Mouse (Mus musculus) limb, embryonic 12.5 days (tissue): ENCODE measurements at regions not wholly inside any gene's neighbourhood (a gene's known extent, or its start where the extent isn't known, plus 50 kb on each side); places are given as distances from the start of the nearest gene placed in this dataset.

Source experiments
- ATAC-seq: fragments of 200-750 bp; cut with Nextera tagmentation; 2 replicates; pipeline ENCODE4 v1.8.0; 2017; ENCODE audit warnings: low read depth, moderate TSS enrichment; ENCODE audit not compliant: insufficient number of reproducible peaks, insufficient read depth, low FRiP score, low TSS enrichment
- H3K27ac ChIP-seq: fragments of 300-500 bp; sonication (generic); 2 replicates; pipeline ENCODE4 v1.5.1; 2016; ENCODE audit warnings: mild to moderate bottlenecking, moderate library complexity
- H3K27me3 ChIP-seq: fragments of 300-500 bp; sonication (generic); 2 replicates; pipeline ENCODE4 v1.6.1; 2016; ENCODE audit warnings: mild to moderate bottlenecking, moderate library complexity
- H3K36me3 ChIP-seq: fragments of 300-500 bp; sonication (generic); 2 replicates; pipeline ENCODE4 v1.6.1; 2016; ENCODE audit warnings: mild to moderate bottlenecking, moderate library complexity
- H3K4me1 ChIP-seq: fragments of 300-500 bp; sonication (generic); replicated peaks from 2 replicates; pipeline ENCODE4 v1.6.1; 2016
- H3K4me2 ChIP-seq: fragments of 300-500 bp; sonication (generic); 2 replicates; pipeline ENCODE4 v1.6.1; 2016; ENCODE audit warnings: mild to moderate bottlenecking, moderate library complexity
- H3K4me3 ChIP-seq: fragments of 300-500 bp; sonication (generic); replicated peaks from 2 replicates; pipeline ENCODE4 v1.5.1; 2016; ENCODE audit warnings: mild to moderate bottlenecking
- H3K9ac ChIP-seq: fragments of 300-500 bp; sonication (generic); replicated peaks from 2 replicates; pipeline ENCODE4 v1.6.1; 2016; ENCODE audit warnings: mild to moderate bottlenecking, moderate library complexity
- H3K9me3 ChIP-seq: fragments of 300-500 bp; sonication (generic); 2 replicates; pipeline ENCODE4 v1.6.1; 2016; ENCODE audit warnings: mild to moderate bottlenecking, moderate library complexity
- WGBS: fragments of 180-500 bp; shearing (Covaris S2); methylation state at CpG from one replicate; pipeline ENCODE4 v1.1.7; 2016; 5-methylcytosine and 5-hydroxymethylcytosine counted together

DNA sequence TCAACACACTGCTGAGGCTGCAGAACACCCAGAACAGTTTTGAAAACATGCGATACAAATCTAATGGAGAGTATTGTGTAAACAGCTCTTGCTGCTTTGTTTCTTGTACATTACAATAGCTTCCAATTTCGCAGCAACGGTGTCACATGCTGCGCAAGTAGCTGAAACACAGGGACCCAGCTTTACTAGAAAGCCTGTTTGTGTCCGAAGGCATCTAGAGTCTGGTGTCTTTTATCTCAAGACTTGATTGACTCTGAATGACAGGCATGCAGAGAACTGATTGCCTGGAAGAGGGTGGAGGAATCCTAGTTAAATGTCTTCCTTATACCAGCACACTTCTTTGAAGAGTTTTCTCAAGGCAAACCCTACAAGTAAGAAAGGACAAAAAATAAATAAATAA lies 66.1 kb upstream of the Fgf10 start:
- no peaks in the 10 kb centered on the region for H3K9me3 ChIP-seq
- H3K36me3 ChIP-seq: no peaks in the 10 kb centered on the region
- no peak overlapping the region for H3K27ac ChIP-seq
- H3K4me3 ChIP-seq: no peak overlapping the region
- H3K4me2 ChIP-seq: no peak overlapping the region
- 66% methylated on average over 5 of the region's 5 CpGs for WGBS
- no peak overlapping the region for H3K9ac ChIP-seq
- no peak for ATAC-seq
- H3K4me1 ChIP-seq: no peaks in the 10 kb centered on the region
- H3K27me3 ChIP-seq: no peaks in the 10 kb centered on the region

DNA sequence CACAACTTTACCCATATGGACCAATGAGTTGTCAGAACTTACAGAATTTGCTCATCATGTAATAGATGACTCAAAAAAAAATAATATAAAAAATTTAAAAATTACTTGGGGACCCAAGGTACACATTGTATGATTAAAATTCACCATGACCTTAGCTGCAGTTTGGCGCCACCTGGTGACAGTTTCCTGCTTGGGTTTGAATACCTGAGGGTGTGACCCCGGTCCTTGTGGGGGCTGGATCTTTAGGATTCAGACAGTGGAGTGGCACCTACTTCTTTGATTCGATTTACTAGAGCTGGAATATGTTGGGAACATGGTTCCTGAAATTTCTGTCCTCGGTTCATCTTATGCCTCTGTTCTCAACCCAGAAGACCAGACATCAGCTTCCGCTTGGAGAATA lies 72.7 kb upstream of the Fgf10 start:
- ATAC-seq: no peak
- Histone ChIP-seq H3K27me3 (no peaks in the 10 kb centered on the region), H3K27ac (no peak overlapping the region), H3K9ac (no peak overlapping the region), H3K36me3 (no peaks in the 10 kb centered on the region), H3K9me3 (no peaks in the 10 kb centered on the region), H3K4me1 (no peaks in the 10 kb centered on the region; the same call in 1 of the 2 replicates), H3K4me2 (no peak overlapping the region), H3K4me3 (no peak overlapping the region)
- WGBS: 72% methylated on average over 5 of the region's 5 CpGs

DNA sequence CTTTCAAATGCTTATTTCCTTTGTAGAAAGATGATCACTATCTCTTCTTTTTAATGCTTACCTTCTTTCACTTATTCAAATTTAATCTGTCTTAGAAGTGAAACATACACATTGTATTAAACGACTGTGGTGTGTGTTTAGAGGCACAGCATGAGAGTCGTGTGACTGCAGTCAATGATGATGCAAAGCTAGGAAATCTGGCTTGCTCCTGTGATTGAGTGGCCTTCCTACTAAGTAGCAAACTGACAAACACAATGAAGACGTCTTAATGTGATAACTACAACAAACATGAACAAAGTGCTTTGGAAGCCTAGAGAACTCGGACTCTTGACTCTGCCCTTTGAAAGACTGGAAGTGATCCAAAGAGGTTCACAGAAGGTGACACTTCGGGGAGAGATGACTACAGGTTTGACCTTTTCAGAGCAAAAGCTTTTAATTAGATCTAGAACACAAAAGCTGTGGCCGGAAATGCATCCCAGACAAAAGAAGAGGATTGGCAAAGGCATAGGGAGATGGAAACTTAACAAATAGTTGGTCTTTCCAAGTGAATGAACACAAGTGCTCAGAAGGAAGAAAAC lies 73.3 kb upstream of the Fgf10 start:
- Histone ChIP-seq H3K4me3 (no peak overlapping the region), H3K9me3 (no peaks in the 10 kb centered on the region), H3K27ac (no peak overlapping the region), H3K9ac (no peak overlapping the region), H3K27me3 (no peaks in the 10 kb centered on the region), H3K4me2 (no peak overlapping the region), H3K36me3 (no peaks in the 10 kb centered on the region), H3K4me1 (no peaks in the 10 kb centered on the region; the same call in 1 of the 2 replicates)
- 82% methylated on average over 6 of the region's 6 CpGs for WGBS
- ATAC-seq: no peak

DNA sequence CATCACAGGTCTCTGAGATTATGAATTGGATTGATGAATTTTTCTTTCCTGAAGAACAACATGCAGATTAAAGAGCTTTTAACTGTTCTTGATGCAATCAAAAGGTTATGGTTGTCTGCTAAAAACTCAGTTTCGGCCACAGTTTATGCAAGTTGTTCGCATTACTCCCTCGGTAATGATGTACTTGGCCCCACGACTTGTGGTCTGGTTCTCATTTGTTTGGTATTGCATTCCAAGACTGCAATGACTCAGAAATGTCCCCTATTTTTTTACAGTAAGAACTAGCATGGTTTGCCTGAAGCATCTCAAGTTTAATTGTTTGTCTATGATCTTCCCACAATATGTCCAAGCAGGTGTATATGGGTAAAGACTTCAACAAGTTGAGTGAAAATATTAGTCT lies 77.5 kb upstream of the Fgf10 start:
- Histone ChIP-seq H3K9ac (no peak overlapping the region), H3K9me3 (no peaks in the 10 kb centered on the region), H3K4me2 (no peak overlapping the region), H3K27ac (no peak overlapping the region), H3K4me3 (no peak overlapping the region), H3K4me1 (no peaks in the 10 kb centered on the region; the same call in 1 of the 2 replicates), H3K36me3 (no peaks in the 10 kb centered on the region), H3K27me3 (no peaks in the 10 kb centered on the region)
- WGBS: 53% methylated on average over 4 of the region's 4 CpGs
- no peak for ATAC-seq

DNA sequence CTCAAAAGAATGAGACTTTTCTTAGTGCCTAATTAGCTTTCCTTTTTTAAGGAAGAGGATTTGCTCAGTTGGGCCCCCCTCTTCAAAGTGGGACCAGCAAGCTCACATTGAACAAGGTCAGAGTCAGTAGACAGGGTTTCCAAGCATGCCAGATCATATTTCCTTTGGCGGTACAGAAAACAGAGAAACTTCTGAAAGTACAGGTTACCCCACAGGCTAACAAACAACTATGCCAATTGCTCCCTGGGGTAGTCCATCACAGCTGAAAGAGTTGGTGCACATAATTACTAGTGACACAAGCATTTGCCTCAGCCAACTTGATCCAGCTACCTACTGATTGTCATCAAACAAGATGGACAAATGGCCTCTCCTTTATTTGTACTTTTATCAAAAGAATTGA lies 97.0 kb upstream of the Fgf10 start:
- Histone ChIP-seq H3K9ac (no peak overlapping the region), H3K27ac (no peak overlapping the region), H3K4me3 (no peak overlapping the region), H3K27me3 (no peaks in the 10 kb centered on the region), H3K9me3 (no peaks in the 10 kb centered on the region), H3K36me3 (no peaks in the 10 kb centered on the region), H3K4me1 (no peaks in the 10 kb centered on the region), H3K4me2 (no peak overlapping the region)
- WGBS: 60% methylated on average over 1 of the region's 1 CpGs
- no peak for ATAC-seq

DNA sequence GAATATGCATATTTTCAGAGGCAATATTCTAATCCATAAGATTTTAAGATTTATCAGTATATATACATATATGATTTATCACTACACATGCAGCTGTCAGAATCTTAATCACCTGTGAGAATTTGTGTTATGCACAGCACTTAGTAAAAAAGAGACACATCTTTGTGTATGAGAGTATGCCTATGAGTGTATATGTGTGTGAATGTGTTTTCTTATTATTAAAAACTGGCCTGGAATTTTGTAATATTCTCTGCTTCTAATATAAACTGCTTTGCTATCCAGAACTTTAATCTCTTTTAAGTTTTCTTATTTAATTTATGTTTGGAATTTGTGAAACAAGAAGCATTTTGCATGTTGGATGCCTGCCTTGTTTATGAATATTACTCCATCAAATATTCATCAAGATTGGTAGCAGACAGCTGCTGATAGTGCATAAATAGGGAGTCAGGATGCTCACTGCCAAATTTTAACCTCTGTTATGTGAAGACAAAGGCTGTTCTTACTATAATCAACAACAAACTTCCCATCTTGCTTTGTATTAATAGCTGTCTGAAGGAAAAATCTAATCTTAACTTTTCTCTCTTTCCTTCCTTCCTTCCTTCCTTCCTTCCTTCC lies 104.3 kb upstream of the Fgf10 start:
- Histone ChIP-seq H3K4me3 (no peak overlapping the region), H3K27me3 (no peaks in the 10 kb centered on the region), H3K4me2 (no peak overlapping the region), H3K36me3 (no peaks in the 10 kb centered on the region), H3K27ac (no peak overlapping the region), H3K9me3 (no peaks in the 10 kb centered on the region), H3K9ac (no peak overlapping the region), H3K4me1 (no peaks in the 10 kb centered on the region)
- ATAC-seq: no peak

DNA sequence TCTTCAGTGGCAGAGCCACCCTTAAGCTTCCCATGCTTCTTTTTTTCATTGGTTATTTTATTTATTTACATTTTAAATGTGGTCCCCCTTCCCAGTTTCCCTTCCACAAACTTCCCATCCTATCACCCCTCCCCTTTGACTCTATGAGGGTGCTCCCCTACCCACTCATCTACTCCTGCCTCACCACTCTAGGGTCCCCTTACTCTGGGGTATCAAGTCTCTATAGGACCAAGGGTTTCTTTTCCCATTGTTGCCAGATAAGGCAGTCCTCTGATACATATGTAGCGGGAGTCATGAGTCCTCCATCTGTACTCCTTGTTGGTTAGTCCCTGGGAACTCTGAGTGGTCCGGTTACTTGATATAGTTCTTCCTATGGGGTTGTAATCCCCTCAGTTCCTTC lies 110.6 kb upstream of the Fgf10 start:
- Histone ChIP-seq H3K9me3 (no peaks in the 10 kb centered on the region), H3K36me3 (no peaks in the 10 kb centered on the region), H3K4me1 (no peaks in the 10 kb centered on the region), H3K4me3 (no peak overlapping the region), H3K27me3 (no peaks in the 10 kb centered on the region), H3K9ac (no peak overlapping the region), H3K27ac (no peak overlapping the region), H3K4me2 (no peak overlapping the region)
- WGBS: 89% methylated on average over 2 of the region's 2 CpGs
- ATAC-seq: no peak

DNA sequence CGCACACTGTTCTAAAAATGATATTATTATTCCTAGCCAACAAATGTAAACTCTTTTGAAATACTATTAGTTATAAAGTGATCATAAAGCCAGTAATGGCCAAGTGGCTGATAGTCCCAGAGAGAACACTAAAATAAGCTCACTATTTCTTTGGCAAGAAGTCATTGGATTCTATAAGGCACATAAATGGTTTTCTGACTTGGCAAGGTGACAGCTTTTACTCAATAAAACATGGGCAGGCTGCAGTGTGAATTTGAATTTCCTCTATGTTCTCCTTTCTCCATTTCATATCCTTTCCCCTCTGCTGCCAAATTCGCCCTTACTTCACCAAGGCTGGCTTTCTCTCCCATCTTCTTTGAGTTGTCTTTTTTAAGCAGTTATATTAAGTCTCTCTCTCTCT lies 117.6 kb upstream of the Fgf10 start:
- no peaks in the 10 kb centered on the region for H3K4me1 ChIP-seq
- H3K27ac ChIP-seq: no peak overlapping the region
- no peak overlapping the region for H3K9ac ChIP-seq
- H3K4me2 ChIP-seq: no peak overlapping the region
- 68% methylated on average over 2 of the region's 2 CpGs for WGBS
- H3K36me3 ChIP-seq: no peaks in the 10 kb centered on the region
- no peaks in the 10 kb centered on the region for H3K27me3 ChIP-seq
- ATAC-seq: peak; percentile 71; the same call in 1 of the 2 replicates
- H3K9me3 ChIP-seq: no peaks in the 10 kb centered on the region
- no peak overlapping the region for H3K4me3 ChIP-seq

DNA sequence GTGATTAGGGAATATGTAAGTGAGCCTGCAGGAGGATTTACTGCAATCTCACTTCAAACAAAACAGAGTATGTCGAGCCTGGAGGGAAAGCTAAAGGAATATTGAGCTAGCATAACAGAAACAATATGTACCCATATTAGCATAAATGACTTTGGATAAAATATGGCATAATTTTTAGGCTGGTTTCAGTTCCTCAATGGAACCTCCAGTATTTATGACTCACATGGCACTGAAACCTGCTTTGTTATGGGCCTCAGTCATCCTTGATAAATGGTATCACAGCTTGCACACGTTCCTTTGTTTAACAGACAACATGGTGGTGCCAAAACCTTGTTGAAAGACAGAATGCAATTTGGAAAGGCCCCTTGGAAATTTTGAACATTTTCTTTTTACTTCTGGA lies 130.8 kb upstream of the Fgf10 start:
- Histone ChIP-seq H3K4me1 (no peaks in the 10 kb centered on the region), H3K9ac (no peak overlapping the region), H3K36me3 (no peaks in the 10 kb centered on the region), H3K9me3 (no peaks in the 10 kb centered on the region), H3K27me3 (no peaks in the 10 kb centered on the region), H3K4me2 (no peak overlapping the region), H3K27ac (no peak overlapping the region), H3K4me3 (no peak overlapping the region)
- 57% methylated on average over 2 of the region's 2 CpGs for WGBS
- ATAC-seq: no peak

DNA sequence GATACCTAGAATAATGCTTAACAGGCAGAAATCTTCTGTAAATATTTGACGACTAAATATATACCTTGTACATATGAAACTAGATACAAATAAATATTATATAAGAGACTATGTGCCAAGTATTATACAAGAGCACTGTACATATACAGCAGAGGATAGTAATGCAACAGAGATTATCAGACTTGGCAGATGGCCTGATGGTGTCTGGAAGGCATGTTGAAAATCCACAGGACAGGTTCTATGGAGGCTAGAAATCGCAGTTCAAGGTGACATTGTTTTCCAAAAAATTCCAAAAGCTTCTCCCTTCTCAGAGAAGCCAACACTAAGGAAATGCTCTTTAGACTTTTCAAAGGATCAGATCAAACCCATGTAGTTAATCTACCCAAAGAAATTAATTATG lies 126.9 kb upstream of the Mrps30 start:
- Histone ChIP-seq H3K36me3 (no peaks in the 10 kb centered on the region), H3K4me1 (no peaks in the 10 kb centered on the region), H3K4me2 (no peak overlapping the region), H3K27ac (no peak overlapping the region), H3K27me3 (no peaks in the 10 kb centered on the region), H3K4me3 (no peak overlapping the region), H3K9ac (no peak overlapping the region), H3K9me3 (no peaks in the 10 kb centered on the region)
- WGBS: 90% methylated on average over 2 of the region's 2 CpGs
- no peak for ATAC-seq

DNA sequence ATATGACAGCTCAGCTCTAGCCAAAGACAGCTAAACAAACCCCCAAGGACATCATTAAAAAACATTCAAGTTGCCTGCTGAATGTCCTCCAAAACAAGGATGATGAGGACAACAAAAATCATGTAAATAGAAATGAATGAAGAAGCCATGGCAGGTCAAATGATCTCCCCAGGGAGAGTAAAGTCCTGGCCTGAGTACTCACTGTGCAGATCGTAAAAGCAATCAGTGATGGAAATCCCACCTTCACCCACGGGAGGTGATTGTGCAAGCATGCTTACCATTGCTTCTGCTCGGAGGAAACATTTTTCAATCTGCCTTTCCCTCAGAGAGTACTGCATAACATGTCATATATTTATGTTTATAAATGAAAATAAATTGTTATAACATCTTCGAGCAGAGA lies 119.1 kb upstream of the Mrps30 start:
- Histone ChIP-seq H3K9me3 (no peaks in the 10 kb centered on the region), H3K36me3 (no peaks in the 10 kb centered on the region), H3K4me2 (no peak overlapping the region), H3K4me1 (no peaks in the 10 kb centered on the region), H3K4me3 (no peak overlapping the region), H3K27me3 (no peaks in the 10 kb centered on the region), H3K27ac (no peak overlapping the region), H3K9ac (no peak overlapping the region)
- no peak for ATAC-seq
- 69% methylated on average over 4 of the region's 4 CpGs for WGBS

DNA sequence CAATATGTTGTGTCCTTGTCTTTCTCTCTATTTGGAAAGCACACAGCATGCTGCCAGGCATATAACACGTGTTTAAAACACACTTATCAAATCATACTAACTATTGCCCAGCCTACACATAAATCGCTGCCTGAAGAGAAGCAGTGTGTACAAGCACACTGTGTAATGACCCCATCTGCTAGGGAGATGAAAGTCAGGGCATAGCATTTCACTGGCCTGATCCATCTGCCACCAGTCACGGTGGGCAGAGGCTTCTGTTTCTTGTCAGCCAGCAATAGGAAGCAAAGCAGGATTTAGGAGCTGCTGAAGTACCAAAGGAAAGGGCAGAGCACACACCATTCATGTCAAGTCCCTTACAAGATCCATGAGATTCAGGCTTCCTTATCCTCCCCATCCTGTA lies 103.6 kb upstream of the Mrps30 start:
- H3K9ac ChIP-seq: no peak overlapping the region
- H3K4me1 ChIP-seq: no peaks in the 10 kb centered on the region
- no peak overlapping the region for H3K4me3 ChIP-seq
- H3K9me3 ChIP-seq: no peaks in the 10 kb centered on the region
- no peak for ATAC-seq
- no peaks in the 10 kb centered on the region for H3K27me3 ChIP-seq
- no peak overlapping the region for H3K4me2 ChIP-seq
- H3K27ac ChIP-seq: no peak overlapping the region
- H3K36me3 ChIP-seq: no peaks in the 10 kb centered on the region
- 14% methylated on average over 3 of the region's 3 CpGs for WGBS
